Mouse (Mus musculus) erythroid progenitor cell, adult 5-6 weeks (primary cell): ENCODE results near the gene Cdc6. TPM values are rescaled to one million over a fixed set of nuclear protein-coding genes. Genes with fewer than 3 reads are reported as not detected.
A peak's percentile ranks its signal among the peaks of the same experiment; 100 is the strongest.

Experiments
- ATAC-seq: replicated peaks from 2 replicates; pipeline ENCODE4 v1.8.0; 2016; ENCODE audit warnings: moderate number of reproducible peaks, mild to moderate bottlenecking, moderate TSS enrichment, inconsistent platforms; ENCODE audit not compliant: poor library complexity, low FRiP score, severe bottlenecking
- total RNA-seq, 2 experiments: library from RNA; stranded (forward) in 1 of 2; stranded (reverse) in 1 of 2; fragments of 150-400 nt in 1 of 2; fragments of 186-747, 209-891 nt in 1 of 2; gene quantifications; 2 replicates each; pipeline versions ENCODE4 v1.2.3 to v1.2.4; 2015 to 2017; ENCODE audit warnings: low replicate concordance in 2 of 2

Cdc6 gene
- total RNA-seq, 2 experiments from 2014 or later, result 84.3 to 96.1 TPM

GRCm38 (mm10) chr11:98955707-98956235 lies 48.2 kb downstream of the Cdc6 start:
- no peak for ATAC-seq

GRCm38 (mm10) chr11:98956340-98956739 lies 48.7 kb downstream of the Cdc6 start:
- ATAC-seq, result no peak

DNA sequence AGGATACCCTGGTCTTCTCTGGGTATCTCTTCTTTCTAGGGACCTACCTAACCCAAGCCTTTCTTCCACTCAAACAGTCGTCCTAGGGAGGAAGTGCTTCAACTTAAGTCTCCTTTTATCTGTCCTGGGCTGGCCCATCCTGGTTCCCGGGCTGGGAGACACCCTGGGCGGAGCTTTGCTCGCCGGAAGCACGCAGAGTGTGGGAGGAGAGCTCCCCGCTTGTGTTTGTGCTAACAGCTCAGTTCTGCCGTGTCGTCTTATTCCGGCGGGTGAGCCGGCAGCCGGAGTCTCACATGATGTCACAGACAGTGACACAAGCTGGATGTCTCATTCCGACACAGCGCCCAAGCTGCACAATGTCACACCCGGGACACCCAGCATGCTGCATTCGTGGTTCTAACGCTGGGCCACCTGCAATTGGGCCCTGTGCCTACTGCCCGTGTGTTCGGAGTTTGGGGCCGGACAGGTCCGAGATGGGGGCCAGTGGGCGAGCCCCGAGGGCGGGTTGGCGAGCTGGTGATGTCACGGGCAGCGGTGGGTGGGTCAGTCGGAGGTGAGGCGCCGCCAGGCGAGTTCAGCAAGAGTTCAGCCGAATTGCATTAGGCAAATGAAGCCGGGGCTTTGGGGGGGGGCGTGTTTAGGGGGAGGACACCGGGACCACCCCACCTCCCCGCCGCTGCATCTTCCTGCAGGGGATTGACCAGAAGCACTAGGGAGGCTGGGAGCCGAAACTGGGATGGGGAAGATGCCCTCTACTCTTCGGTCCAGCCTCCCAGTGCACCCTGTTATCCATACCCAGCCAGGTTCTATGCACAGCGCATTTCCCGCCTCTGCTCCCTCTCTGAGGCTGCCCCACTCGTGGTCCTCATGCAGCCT lies 52.1 kb downstream of the Cdc6 start:
- ATAC-seq, result peak; percentile 87

DNA sequence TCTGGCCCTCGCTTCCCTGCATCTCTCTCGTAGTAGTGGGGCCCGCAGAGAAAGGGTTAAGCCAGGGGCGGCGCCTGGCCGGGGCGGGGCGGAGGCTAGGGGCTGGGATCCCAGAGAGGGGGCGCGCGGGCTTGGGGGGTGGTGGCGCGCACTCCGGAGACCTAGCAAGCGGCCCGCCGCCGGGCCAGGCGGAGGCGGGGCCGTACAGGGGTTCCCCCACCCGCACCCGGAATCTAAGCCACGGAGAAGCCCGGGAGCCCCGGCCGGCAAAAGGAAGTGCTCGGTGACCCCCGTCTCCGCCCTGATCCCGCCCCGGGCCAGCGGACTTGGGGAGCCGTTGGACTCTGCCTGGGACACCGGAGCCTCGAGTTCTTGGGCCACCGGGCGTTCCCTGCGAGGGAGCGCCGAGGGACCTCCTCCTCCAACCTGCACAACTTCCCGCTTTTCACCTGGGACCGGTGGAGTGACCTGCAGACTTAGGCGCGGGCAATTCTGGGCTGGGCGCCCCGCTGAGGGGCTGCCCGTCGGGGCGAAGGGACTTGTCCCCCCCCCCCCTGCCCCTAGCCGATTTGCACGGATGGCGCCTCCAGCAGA lies 52.8 kb downstream of the Cdc6 start:
- ATAC-seq, result no peak

- no peak for ATAC-seq
Measured at GRCm38 (mm10) chr11:98961051-98961592, 53.5 kb downstream of the Cdc6 start.

GRCm38 (mm10) chr11:98961766-98962165 lies 54.2 kb downstream of the Cdc6 start:
- ATAC-seq, result no peak

GRCm38 (mm10) chr11:98962421-98963095 lies 55.0 kb downstream of the Cdc6 start:
- ATAC-seq, result no peak

- ATAC-seq, result no peak
Measured at GRCm38 (mm10) chr11:98963191-98964021, 55.8 kb downstream of the Cdc6 start.

- no peak for ATAC-seq
Measured at GRCm38 (mm10) chr11:98964201-98964615, 56.6 kb downstream of the Cdc6 start.

DNA sequence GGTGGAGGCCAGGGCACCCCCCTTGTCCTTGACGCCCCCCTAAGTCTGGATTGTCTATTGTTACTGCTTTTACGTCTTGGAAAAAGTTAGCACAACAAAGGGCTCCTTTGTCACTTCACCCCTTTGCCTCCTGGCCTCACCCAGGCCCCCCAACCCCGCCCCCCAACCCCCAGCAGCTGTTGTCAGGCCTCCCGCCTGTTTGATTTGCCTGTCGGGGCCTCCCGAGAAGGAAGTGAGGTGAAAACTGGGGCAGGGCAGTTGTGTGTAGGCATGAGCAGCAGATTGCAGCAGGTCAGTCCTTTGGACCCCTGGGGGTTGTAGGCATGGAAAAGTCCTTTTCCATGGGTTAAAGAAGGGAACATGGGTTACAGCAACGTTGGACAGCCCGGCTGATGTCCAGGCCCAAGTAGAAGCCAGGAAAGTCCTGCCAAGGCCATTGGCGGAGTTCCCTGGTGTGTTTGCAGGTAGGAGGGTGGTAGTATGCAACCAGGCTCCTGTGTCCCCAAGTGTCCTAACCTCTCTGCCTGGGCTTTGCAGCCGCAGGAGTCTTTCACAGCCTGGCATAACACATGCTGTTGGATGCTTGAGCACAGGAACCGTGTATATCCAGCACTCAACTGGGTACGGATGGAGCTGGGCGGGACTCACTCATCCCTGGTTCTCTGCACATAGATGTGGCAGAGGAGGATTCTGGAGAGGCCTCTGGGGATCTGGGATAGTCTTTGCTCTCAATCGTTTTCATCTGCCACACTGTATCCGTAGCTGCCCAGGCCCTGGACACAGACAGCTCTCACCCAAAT lies 57.2 kb downstream of the Cdc6 start:
- no peak for ATAC-seq

GRCm38 (mm10) chr11:98965416-98966077 lies 57.9 kb downstream of the Cdc6 start:
- no peak for ATAC-seq

DNA sequence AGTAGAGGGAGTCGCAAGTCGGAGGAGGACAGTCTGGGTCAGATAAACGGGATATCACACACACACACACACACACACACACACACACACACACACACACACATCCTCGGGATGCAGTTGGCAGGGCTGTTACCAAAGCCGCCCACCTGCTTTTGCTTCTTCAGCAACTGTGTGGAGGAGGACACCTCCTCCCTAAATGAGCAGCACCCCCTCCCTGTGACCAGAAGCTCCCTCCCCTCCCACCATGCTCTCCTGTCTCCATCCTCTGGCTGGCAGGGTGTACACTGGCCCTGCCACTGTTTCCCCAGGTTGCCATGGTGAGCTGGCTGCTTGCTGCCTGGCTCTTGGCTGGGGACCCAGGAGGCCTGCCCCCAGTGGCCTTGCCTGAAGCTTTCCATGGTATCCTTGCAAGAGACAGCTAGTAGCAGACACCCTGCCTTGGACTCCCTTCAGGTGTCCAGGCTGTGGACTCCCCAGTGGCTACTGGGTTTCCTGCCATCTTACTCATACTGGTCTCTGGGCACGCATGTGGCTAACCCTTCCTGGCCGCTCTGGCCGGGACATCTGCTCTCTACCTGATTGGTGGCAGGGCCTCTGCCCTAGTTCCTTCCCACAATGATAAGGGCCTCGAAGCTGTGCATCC lies 59.0 kb downstream of the Cdc6 start:
- no peak for ATAC-seq

DNA sequence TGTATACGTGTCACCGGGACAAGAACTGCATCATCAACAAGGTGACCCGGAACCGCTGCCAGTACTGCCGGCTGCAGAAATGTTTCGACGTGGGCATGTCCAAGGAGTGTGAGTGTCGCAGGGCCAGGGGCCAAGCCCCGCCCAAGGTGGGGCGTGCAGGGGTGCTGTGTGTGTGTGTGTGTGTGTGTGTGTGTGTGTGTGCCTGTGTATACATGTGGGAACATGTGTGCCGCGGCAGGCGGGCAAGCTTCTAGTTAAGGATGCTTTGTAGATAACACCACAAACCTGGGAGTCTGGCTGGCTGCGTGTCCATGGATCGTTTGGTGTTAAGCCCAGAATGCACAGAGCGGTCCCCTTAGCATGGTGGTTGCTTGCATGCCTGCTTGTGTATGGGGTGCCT lies 60.5 kb downstream of the Cdc6 start:
- ATAC-seq, result no peak

GRCm38 (mm10) chr11:98968716-98969495 lies 61.3 kb downstream of the Cdc6 start:
- ATAC-seq, result no peak

DNA sequence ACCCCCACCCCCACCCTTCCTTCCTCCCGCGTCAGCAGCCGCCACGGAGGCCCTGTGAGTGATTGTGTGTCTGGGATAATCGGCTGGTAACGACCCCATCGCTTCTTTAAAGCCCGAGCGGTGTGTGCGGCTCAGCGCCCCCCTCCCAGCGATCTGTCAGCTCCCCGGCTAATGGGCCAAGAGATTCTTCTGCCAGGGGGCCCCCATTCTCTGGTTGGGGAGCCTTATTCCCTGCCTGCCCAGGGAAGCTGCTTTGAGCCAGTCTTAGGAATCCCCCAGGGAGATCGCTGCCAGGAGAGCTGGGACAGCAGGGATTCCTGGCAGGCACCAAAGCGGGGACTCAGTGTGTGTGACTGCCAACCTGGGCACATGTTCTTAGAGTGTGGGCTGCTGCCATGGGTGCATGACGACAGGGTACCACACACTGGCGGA lies 61.9 kb downstream of the Cdc6 start:
- ATAC-seq, result no peak

GRCm38 (mm10) chr11:98970191-98970925 lies 62.8 kb downstream of the Cdc6 start:
- ATAC-seq, result no peak
